Mouse (Mus musculus) cortical plate, adult 2 months (tissue): ENCODE data around the gene Gm16503.

ENCODE experiments used
- CTCF ChIP-seq: fragments of 200-500 bp; IDR thresholded peaks from 2 replicates; pipeline ENCODE4 v1.5.1; 2011; ENCODE audit warnings: mild to moderate bottlenecking, control low read depth, low read length; ENCODE audit not compliant: insufficient read depth; ENCODE audit errors: extremely low read depth
- POLR2A ChIP-seq: fragments of 200-500 bp; IDR thresholded peaks from 2 replicates; pipeline ENCODE4 v1.6.1; 2011; ENCODE audit warnings: mild to moderate bottlenecking, low read length, control low read depth; ENCODE audit not compliant: insufficient read depth; ENCODE audit errors: extremely low read depth

DNA sequence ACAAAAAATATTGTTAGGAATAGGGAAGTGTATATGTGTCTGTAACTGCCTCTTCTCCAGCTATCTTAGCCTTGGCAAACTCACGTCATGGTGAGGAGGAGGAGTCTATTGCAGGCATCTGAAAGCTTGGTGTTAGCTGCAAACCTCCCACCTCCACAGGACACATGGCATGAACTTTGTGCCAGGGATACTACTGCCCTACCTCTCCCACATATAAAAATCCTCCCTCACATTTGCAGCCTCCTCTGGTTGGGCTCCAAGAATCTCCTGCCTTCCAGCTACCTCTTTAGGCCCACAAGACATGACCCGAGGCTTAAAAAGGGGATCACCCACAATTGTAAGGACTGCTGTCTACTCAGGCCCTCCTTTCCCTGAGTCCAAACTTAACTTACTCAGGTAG lies 2.3 kb upstream of the Gm16503 start:
- TF ChIP-seq POLR2A (no peak), CTCF (no peak)
